Mouse (Mus musculus): ENCODE data around the gene Mymk.

- TF ChIP-seq POLR2A (IDR thresholded peaks at IDR 0.05; ENCODE audit: borderline replicate concordance, control insufficient read depth, low read depth, low read length) (no peak), CTCF (IDR thresholded peaks at IDR 0.05; ENCODE audit: control insufficient read depth, insufficient read depth, low read length) (no peak)
Observed at GRCm38 (mm10) chr2:27096341-27096981, 24.5 kb upstream of the Mymk start.
